Mouse (Mus musculus) G1E (cell line): ENCODE results near the gene Meltf. TPM values are rescaled to one million over a fixed set of nuclear protein-coding genes. Genes with fewer than 3 reads are reported as not detected.

Experiments used
- ATAC-seq: 2 replicates; pipeline ENCODE4 v1.8.0; 2016; ENCODE audit warnings: mild to moderate bottlenecking; ENCODE audit not compliant: insufficient number of reproducible peaks, poor library complexity, low FRiP score, severe bottlenecking; ENCODE audit errors: extremely low read depth
- DNase-seq: peaks from one replicate; pipeline ENCODE4 v3.0.0; 2012; ENCODE audit warnings: low spot score
- H3K27me3 ChIP-seq: 2 replicates; pipeline ENCODE4 v1.6.1; 2012; ENCODE audit warnings: mild to moderate bottlenecking, low read length, inconsistent platforms; ENCODE audit not compliant: insufficient read depth
- H3K36me3 ChIP-seq: replicated peaks from 2 replicates; pipeline ENCODE3; 2012; ENCODE audit warnings: mild to moderate bottlenecking, inconsistent platforms
- H3K4me1 ChIP-seq: 2 replicates; pipeline ENCODE4 v1.6.1; 2012; ENCODE audit warnings: low read depth, low read length, inconsistent platforms, mixed read lengths; ENCODE audit not compliant: insufficient read depth
- H3K4me3 ChIP-seq: 2 replicates; pipeline ENCODE4 v1.5.1; 2012; ENCODE audit warnings: low read depth, mild to moderate bottlenecking, inconsistent platforms, low read length, moderate library complexity, mixed read lengths
- H3K9me3 ChIP-seq: replicated peaks from 2 replicates; pipeline ENCODE4 v1.6.1; 2012; ENCODE audit warnings: inconsistent platforms
- CTCF ChIP-seq: IDR thresholded peaks from 2 replicates; pipeline ENCODE4 v1.5.1; 2012; ENCODE audit warnings: low read depth, low read length, inconsistent platforms, mixed read lengths
- GATA1 ChIP-seq: IDR thresholded peaks from 2 replicates; pipeline ENCODE4 v1.6.1; 2012; ENCODE audit warnings: borderline replicate concordance, low read length, inconsistent platforms, mixed read lengths
- GATA2 ChIP-seq: IDR thresholded peaks from 2 replicates; pipeline ENCODE4 v1.6.1; 2012; ENCODE audit warnings: low read depth, low read length, inconsistent platforms, borderline replicate concordance
- POLR2AphosphoS5 ChIP-seq: IDR thresholded peaks from 2 replicates; pipeline ENCODE4 v1.6.1; 2012; ENCODE audit warnings: low read depth, low read length, inconsistent platforms; ENCODE audit not compliant: insufficient replicate concordance
- TAL1 ChIP-seq: conservative IDR thresholded peaks from 2 replicates; pipeline ENCODE4 v1.6.1; 2012; ENCODE audit warnings: low read depth, low read length, inconsistent platforms, mixed read lengths
- polyA plus RNA-seq: library from polyadenylated mRNA; stranded (reverse); fragments of >175 nt; gene quantifications from 2 replicates; pipeline ENCODE4 v1.2.3, GENCODE M21; 2012
- total RNA-seq, 2 experiments: library from RNA; stranded (forward) in 1 of 2; stranded (reverse) in 1 of 2; fragments of 200-1000 nt in 1 of 2; fragments of >200 nt in 1 of 2; fragmentation: Nextera tagmentation in 1 of 2; gene quantifications; 2 replicates each; pipeline ENCODE4 v1.2.3; 2014 to 2017

The Meltf gene
- total and polyA plus RNA-seq, 3 experiments, result 0.05 TPM; not detected in 2

DNA sequence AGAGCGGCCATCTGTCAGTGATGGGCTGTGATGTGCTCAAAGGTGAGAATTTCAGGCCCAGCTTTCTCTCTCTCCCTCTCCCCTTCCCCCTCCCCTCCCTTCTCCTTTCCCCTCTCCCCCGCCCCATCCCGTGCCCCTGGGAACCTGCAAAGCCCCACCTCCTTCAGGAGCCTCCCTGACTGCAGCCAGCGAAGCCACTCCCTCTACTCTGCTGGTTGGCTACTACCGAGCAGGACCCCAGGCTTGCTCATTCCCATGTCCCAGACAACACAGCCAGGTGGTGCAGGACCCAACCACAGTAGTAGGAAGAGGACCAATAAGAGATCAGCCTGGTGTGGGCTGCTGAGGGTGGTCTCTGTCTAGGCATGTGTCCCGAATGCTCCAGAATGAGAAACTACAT lies 5.3 kb downstream of the Meltf start:
- H3K9me3 ChIP-seq, result no peaks in the 10 kb centered on the region
- TF ChIP-seq CTCF, result no peak
- TF ChIP-seq GATA2, result no peak
- TF ChIP-seq TAL1, result no peak
- TF ChIP-seq POLR2AphosphoS5, result no peak
- TF ChIP-seq GATA1, result no peak
- H3K4me1 ChIP-seq, result peaks cover 9% of the 10 kb centered on the region; the same call in 1 of the 2 replicates
- ATAC-seq (no peak), DNase-seq (no peak)
- H3K4me3 ChIP-seq, result no peak overlapping the region
- no peaks in the 10 kb centered on the region for H3K36me3 ChIP-seq
- H3K27me3 ChIP-seq, result peaks cover 77% of the 10 kb centered on the region

DNA sequence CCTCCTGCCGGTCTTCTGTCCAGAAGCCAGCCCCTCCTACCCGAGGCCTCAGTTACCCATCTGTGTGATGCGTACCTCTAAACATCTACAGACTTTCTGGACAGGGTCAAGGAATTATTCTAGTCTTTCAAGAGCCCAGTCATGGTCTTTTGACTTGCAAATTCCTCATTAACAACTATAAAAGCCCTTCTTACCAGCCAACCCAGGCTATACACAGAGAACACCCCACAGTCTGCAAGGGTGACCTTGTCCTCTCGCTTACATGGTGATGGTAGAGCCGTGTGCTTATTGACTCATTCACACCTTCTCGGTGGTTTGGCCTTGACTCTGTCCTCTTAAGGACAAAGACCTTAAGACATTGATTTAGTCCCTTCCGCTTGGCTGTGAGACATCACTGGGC lies 12.3 kb downstream of the Meltf start:
- H3K9me3 ChIP-seq, result no peaks in the 10 kb centered on the region
- ATAC-seq (no peak), DNase-seq (no peak)
- peaks cover 68% of the 10 kb centered on the region for H3K27me3 ChIP-seq
- TF ChIP-seq CTCF, result no peak
- no peak for TF ChIP-seq POLR2AphosphoS5
- no peak for TF ChIP-seq GATA2
- no peak for TF ChIP-seq TAL1
- TF ChIP-seq GATA1, result no peak
- H3K4me3 ChIP-seq, result no peak overlapping the region
- H3K4me1 ChIP-seq, result no peaks in the 10 kb centered on the region
- H3K36me3 ChIP-seq, result no peaks in the 10 kb centered on the region

DNA sequence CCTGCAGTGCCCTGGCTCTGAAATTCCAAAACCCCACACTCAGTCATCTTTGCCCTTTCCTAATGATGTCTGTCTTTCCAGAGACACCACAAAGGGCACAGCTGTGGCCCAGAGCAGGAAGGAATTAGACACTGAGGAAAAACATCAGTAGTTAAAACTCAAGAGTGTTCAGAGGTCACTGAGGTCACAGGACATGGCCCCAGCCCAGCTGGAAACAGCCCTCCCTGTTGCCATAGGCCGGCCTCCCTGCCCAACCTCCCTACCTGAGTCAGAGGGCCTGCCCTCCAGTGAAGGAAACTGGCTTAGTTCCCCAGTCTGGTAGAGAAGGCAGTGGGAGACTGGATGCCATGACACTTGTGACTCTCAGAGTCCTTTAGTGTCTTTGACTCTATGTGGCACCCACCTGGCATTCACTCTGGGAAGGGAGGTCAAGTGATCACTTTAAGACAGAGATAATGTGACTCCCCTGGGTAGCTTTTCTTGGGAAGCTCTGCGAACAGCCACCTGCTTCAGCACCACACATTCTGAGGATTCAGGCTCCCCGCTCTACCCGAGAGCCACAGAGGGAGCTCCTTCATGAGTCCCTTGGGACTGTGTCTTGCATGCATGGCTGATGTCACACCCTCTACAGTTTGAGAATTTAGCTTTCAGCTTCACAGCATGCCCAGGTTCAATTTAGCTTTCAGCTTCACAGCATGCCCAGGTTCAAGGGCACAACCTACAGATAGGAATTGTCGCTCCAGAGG lies 15.0 kb downstream of the Meltf start:
- Histone ChIP-seq H3K27me3 (peaks cover 62% of the 10 kb centered on the region), H3K9me3 (no peaks in the 10 kb centered on the region), H3K4me3 (no peak overlapping the region), H3K36me3 (no peaks in the 10 kb centered on the region), H3K4me1 (no peaks in the 10 kb centered on the region)
- ATAC-seq, result no peak
- TF ChIP-seq POLR2AphosphoS5 (no peak), GATA2 (no peak), GATA1 (no peak), CTCF (no peak), TAL1 (no peak)
- DNase-seq, result no peak

- H3K27me3 ChIP-seq, result peaks cover 40% of the 10 kb centered on the region
- TF ChIP-seq POLR2AphosphoS5 (no peak), TAL1 (no peak), GATA1 (no peak), CTCF (no peak), GATA2 (no peak)
- H3K4me1 ChIP-seq, result no peaks in the 10 kb centered on the region
- H3K4me3 ChIP-seq, result no peak overlapping the region
- H3K9me3 ChIP-seq, result no peaks in the 10 kb centered on the region; the same call in 1 of the 2 replicates
- ATAC-seq (no peak), DNase-seq (no peak)
- H3K36me3 ChIP-seq, result no peaks in the 10 kb centered on the region
Measured at GRCm38 (mm10) chr16:31896971-31897774, 18.6 kb downstream of the Meltf start.

DNA sequence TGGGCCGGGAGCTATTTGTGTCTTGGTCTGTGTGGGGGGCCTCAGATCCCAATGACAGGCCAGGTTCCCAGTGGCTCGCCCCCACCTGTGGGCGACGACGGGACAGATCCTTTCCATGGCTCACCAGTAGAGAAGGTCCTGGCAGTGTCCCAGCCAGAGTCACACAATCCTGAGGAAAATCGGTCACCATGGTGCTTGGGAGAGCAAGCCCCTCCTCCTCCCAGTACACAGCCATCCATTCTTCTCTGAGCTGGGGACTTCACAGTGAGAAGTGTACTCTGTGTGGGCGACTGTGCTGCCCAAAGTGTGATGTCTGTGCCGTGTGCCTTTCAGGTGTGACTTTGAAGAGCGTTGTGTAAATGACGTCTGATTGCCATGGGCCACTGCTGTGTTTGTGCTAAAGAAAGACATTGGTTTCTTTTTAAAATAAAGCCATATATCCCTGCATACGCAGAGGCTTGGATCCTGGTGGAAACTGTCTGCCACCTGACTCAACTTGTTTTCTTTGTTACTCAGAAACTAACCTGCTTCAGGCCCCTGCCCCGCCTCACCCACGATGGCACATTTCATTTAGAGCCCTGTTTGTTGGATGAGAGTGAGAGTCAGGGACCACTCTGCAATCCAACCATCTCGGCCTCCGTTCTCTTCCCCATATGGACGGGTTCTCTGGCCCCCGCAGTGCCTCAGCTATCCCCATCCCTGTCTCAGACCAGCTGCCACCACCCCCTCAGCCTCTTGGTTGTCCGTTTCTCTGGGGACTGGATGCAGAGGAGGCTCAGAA lies 20.1 kb downstream of the Meltf start:
- TF ChIP-seq CTCF, result no peak
- TF ChIP-seq TAL1, result no peak
- TF ChIP-seq GATA2, result no peak
- TF ChIP-seq GATA1, result no peak
- no peak for TF ChIP-seq POLR2AphosphoS5
- ATAC-seq (no peak), DNase-seq (no peak)
- Histone ChIP-seq H3K9me3 (no peaks in the 10 kb centered on the region; the same call in 1 of the 2 replicates), H3K4me1 (no peaks in the 10 kb centered on the region), H3K4me3 (no peak overlapping the region), H3K27me3 (peaks cover 29% of the 10 kb centered on the region), H3K36me3 (no peaks in the 10 kb centered on the region)

GRCm38 (mm10) chr16:31901886-31902285 lies 23.3 kb downstream of the Meltf start:
- ATAC-seq (no peak), DNase-seq (no peak)
- no peak overlapping the region for H3K4me3 ChIP-seq
- no peak for TF ChIP-seq GATA2
- TF ChIP-seq CTCF, result no peak
- no peak for TF ChIP-seq POLR2AphosphoS5
- no peak for TF ChIP-seq GATA1
- TF ChIP-seq TAL1, result no peak
- no peaks in the 10 kb centered on the region; the same call in 1 of the 2 replicates for H3K9me3 ChIP-seq
- no peaks in the 10 kb centered on the region for H3K4me1 ChIP-seq
- H3K27me3 ChIP-seq, result peaks cover 17% of the 10 kb centered on the region
- no peaks in the 10 kb centered on the region for H3K36me3 ChIP-seq
